Mouse (Mus musculus) intestine, postnatal 0 days (tissue): ENCODE measurements at regions not wholly inside any gene's neighbourhood (a gene's known extent, or its start where the extent isn't known, plus 50 kb on each side); places are given as distances from the start of the nearest gene placed in this dataset.

Source experiments
- ATAC-seq: fragments of 200-750 bp; cut with Nextera tagmentation; 2 replicates; pipeline ENCODE4 v1.8.0; 2017; ENCODE audit warnings: mild to moderate bottlenecking, moderate TSS enrichment, moderate library complexity
- H3K27ac ChIP-seq: fragments of 300-500 bp; sonication (generic); 2 replicates; pipeline ENCODE4 v1.5.1; 2014; ENCODE audit warnings: mild to moderate bottlenecking, low read depth, low read length, moderate library complexity
- H3K27me3 ChIP-seq: fragments of 300-500 bp; sonication (generic); replicated peaks from 2 replicates; pipeline ENCODE4 v1.6.1; 2014; ENCODE audit warnings: low read length, mixed read lengths; ENCODE audit not compliant: control insufficient read depth, insufficient read depth
- H3K36me3 ChIP-seq: fragments of 300-500 bp; sonication (generic); 2 replicates; pipeline ENCODE4 v1.6.1; 2014; ENCODE audit warnings: mild to moderate bottlenecking, moderate library complexity; ENCODE audit not compliant: control insufficient read depth, insufficient read depth
- H3K4me1 ChIP-seq: fragments of 300-500 bp; sonication (generic); replicated peaks from 2 replicates; pipeline ENCODE4 v1.6.1; 2014; ENCODE audit warnings: antibody characterized with exemption, low read length, mixed read lengths; ENCODE audit not compliant: control insufficient read depth, insufficient read depth
- H3K4me2 ChIP-seq: fragments of 300-500 bp; sonication (generic); replicated peaks from 2 replicates; pipeline ENCODE4 v1.6.1; 2014; ENCODE audit warnings: low read depth, mild to moderate bottlenecking, moderate library complexity
- H3K4me3 ChIP-seq: fragments of 300-500 bp; sonication (generic); 2 replicates; pipeline ENCODE4 v1.5.1; 2014; ENCODE audit warnings: low read depth, low read length
- H3K9ac ChIP-seq: fragments of 300-500 bp; sonication (generic); 2 replicates; pipeline ENCODE4 v1.6.1; 2014; ENCODE audit warnings: mild to moderate bottlenecking, low read depth, low read length
- H3K9me3 ChIP-seq: fragments of 300-500 bp; sonication (generic); 2 replicates; pipeline ENCODE4 v1.6.1; 2016; ENCODE audit warnings: mixed run types; ENCODE audit not compliant: control insufficient read depth
- CTCF ChIP-seq: sonication (generic); IDR thresholded peaks from 2 replicates; pipeline ENCODE4 v1.5.1; 2016; ENCODE audit warnings: low read depth, mild to moderate bottlenecking, control low read depth, antibody characterized with exemption, moderate library complexity
- WGBS: fragments of 180-500 bp; shearing (Covaris S2); extraction: QIAGEN DNeasy Blood & Tissue Kit; methylation state at CpG from one replicate; pipeline ENCODE4 v1.1.7; 2014; 5-methylcytosine and 5-hydroxymethylcytosine counted together

- Histone ChIP-seq H3K9me3 (no peaks in the 10 kb centered on the region), H3K4me2 (no peak overlapping the region), H3K27me3 (no peaks in the 10 kb centered on the region), H3K4me1 (no peaks in the 10 kb centered on the region), H3K27ac (no peak overlapping the region), H3K9ac (no peak overlapping the region), H3K36me3 (no peaks in the 10 kb centered on the region), H3K4me3 (no peak overlapping the region)
- TF ChIP-seq CTCF: no peak
- 96% methylated on average over 1 of the region's 1 CpGs for WGBS
- ATAC-seq: no peak
Observed at GRCm38 (mm10) chr10:98805013-98805412, 109.2 kb upstream of the Atp2b1 start.

- Histone ChIP-seq H3K4me2 (no peak overlapping the region), H3K27ac (no peak overlapping the region), H3K4me1 (no peaks in the 10 kb centered on the region), H3K36me3 (no peaks in the 10 kb centered on the region), H3K9me3 (no peaks in the 10 kb centered on the region), H3K9ac (no peak overlapping the region), H3K4me3 (no peak overlapping the region), H3K27me3 (no peaks in the 10 kb centered on the region)
- TF ChIP-seq CTCF: no peak
- WGBS: 92% methylated on average over 19 of the region's 19 CpGs
- ATAC-seq: no peak
Observed at GRCm38 (mm10) chr10:98806798-98807535, 107.2 kb upstream of the Atp2b1 start.

GRCm38 (mm10) chr10:98808644-98809043 is 105.6 kb upstream of the Atp2b1 start:
- Histone ChIP-seq H3K4me1 (no peaks in the 10 kb centered on the region), H3K4me3 (no peak overlapping the region), H3K9ac (no peak overlapping the region), H3K27me3 (no peaks in the 10 kb centered on the region), H3K4me2 (peak overlapping the region; percentile 40), H3K36me3 (no peaks in the 10 kb centered on the region), H3K27ac (no peak overlapping the region), H3K9me3 (no peaks in the 10 kb centered on the region)
- peak; percentile 57; the same call in 1 of the 2 replicates for ATAC-seq
- TF ChIP-seq CTCF: no peak
- WGBS: 36% methylated on average over 4 of the region's 4 CpGs

- TF ChIP-seq CTCF: no peak
- 0 out of 2 replicates have a peak, but pooled peaks have one; percentile 22 for ATAC-seq
- WGBS: 78% methylated on average over 5 of the region's 5 CpGs
Observed at GRCm38 (mm10) chr10:98829051-98829450, 85.2 kb upstream of the Atp2b1 start.

DNA sequence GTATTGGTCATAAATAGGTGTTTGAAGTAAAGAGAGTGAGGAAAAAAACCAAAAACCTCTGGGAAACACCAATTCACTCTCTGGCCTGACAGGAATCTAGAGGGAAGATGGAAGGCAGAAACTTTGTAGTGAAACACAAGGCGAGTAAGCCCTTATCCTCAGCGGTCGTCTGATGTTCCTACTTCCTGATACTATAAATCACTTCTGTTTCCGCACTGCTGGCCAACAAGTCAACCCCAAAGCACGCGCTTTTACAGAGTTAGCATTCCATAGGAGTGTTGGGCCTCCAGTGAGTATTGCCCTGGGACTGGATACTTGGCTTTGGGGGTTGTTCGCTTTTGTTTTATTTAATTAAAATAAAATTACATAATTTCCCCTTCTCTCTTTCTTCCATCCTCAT is 82.7 kb upstream of the Atp2b1 start:
- no peak for ATAC-seq
- TF ChIP-seq CTCF: no peak
- 61% methylated on average over 7 of the region's 7 CpGs for WGBS
- no peak overlapping the region for H3K27ac ChIP-seq
- H3K4me2 ChIP-seq: no peak overlapping the region
- H3K36me3 ChIP-seq: no peaks in the 10 kb centered on the region
- H3K9ac ChIP-seq: no peak overlapping the region
- H3K27me3 ChIP-seq: no peaks in the 10 kb centered on the region
- H3K4me1 ChIP-seq: no peaks in the 10 kb centered on the region
- H3K4me3 ChIP-seq: no peak overlapping the region
- H3K9me3 ChIP-seq: no peaks in the 10 kb centered on the region

More at GRCm38 (mm10) chr10:98829051-98829450, 85.2 kb upstream of the Atp2b1 start:
- Histone ChIP-seq H3K27ac (no peak overlapping the region), H3K36me3 (no peaks in the 10 kb centered on the region), H3K4me3 (no peak overlapping the region), H3K9me3 (no peaks in the 10 kb centered on the region), H3K4me1 (no peaks in the 10 kb centered on the region), H3K4me2 (no peak overlapping the region), H3K9ac (no peak overlapping the region), H3K27me3 (no peaks in the 10 kb centered on the region)

DNA sequence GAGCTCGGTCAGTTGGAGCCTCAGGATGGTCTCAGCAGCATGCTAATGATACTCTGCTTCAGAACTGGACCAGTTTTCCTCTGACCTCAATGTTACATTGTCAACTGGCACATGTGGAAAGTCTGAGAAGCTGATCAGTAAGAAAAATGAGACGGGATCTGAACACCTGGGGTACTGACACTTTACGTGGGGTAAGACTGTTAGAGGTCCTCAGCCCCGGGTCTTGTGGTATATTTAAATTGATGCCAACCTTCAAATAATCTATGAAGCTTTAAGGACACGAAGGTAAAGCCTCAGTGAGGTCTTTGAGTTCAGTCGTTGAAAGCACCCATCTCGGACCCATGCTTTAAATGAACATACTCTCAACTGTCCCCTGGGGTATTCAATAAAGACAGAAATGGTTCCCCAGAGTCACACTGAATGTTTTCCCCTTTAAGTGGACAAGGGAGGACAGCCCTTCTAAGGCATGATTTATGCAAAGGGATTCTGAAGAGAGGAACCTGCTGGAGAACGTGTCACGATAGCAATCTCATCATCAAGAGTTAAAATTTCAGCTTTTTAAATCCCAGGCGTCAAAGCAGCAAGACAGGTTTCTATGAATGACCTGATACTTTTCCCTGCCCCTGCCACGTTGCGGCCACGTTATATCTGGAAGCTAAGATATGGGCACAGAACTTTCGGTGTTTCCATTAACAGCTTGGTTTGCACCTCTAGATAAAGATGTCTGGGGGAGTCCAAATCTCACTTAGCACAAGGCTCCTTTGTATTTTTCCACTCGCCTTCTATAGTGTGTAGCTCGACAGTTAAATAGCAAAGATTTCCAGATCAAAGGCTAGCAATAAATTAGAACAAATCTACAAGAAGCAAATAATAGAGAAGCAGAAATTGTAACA is 76.7 kb upstream of the Atp2b1 start:
- 66% methylated on average over 16 of the region's 16 CpGs for WGBS
- Histone ChIP-seq H3K4me3 (no peak overlapping the region), H3K27ac (no peak overlapping the region), H3K36me3 (no peaks in the 10 kb centered on the region), H3K27me3 (no peaks in the 10 kb centered on the region), H3K9ac (no peak overlapping the region), H3K4me1 (no peaks in the 10 kb centered on the region), H3K4me2 (no peak overlapping the region), H3K9me3 (no peaks in the 10 kb centered on the region)
- no peak for TF ChIP-seq CTCF
- no peak for ATAC-seq
